Mouse (Mus musculus): ENCODE results near the gene Bend6. TPM values are rescaled to one million over a fixed set of nuclear protein-coding genes. Genes with fewer than 3 reads are reported as not detected.
"Not testable (repeated sequence)": the region's sequence is repeated elsewhere in the genome, so short reads cannot be mapped to it uniquely, and the experiment has no call there.

The Bend6 gene
- polyA plus RNA-seq, 1 experiment = 2.1 TPM

GRCm38 (mm10) chr1:33906927-33907326, 689 bp downstream of the Bend6 start:
- DNase-seq (ENCODE audit: low spot score) = no peak

- DNase-seq (ENCODE audit: low spot score) = no peak
Measured at GRCm38 (mm10) chr1:33906216-33906615, 1.4 kb downstream of the Bend6 start.

GRCm38 (mm10) chr1:33903587-33903986, 4.0 kb downstream of the Bend6 start:
- DNase-seq (ENCODE audit: low spot score) = no peak

GRCm38 (mm10) chr1:33900175-33900574, 7.4 kb downstream of the Bend6 start:
- no peak for DNase-seq (ENCODE audit: low spot score)

- no peak for DNase-seq (ENCODE audit: low spot score)
Measured at GRCm38 (mm10) chr1:33898373-33898772, 9.2 kb downstream of the Bend6 start.

GRCm38 (mm10) chr1:33897426-33897825, 10.2 kb downstream of the Bend6 start:
- DNase-seq (ENCODE audit: low spot score) = no peak

GRCm38 (mm10) chr1:33896666-33897065, 10.9 kb downstream of the Bend6 start:
- DNase-seq (ENCODE audit: low spot score) = no peak

- DNase-seq (ENCODE audit: low spot score) = no peak
Measured at GRCm38 (mm10) chr1:33896116-33896515, 11.5 kb downstream of the Bend6 start.

- DNase-seq (ENCODE audit: low spot score) = no peak
Measured at GRCm38 (mm10) chr1:33892784-33893183, 14.8 kb downstream of the Bend6 start.

GRCm38 (mm10) chr1:33883102-33883839, 24.3 kb downstream of the Bend6 start:
- peak; percentile 22 for DNase-seq (ENCODE audit: low spot score)

- no peak for DNase-seq (ENCODE audit: low spot score)
Measured at GRCm38 (mm10) chr1:33878170-33878569, 29.4 kb downstream of the Bend6 start.

- DNase-seq (ENCODE audit: low spot score) = no peak
Measured at GRCm38 (mm10) chr1:33876416-33876815, 31.2 kb downstream of the Bend6 start.

- DNase-seq (ENCODE audit: low spot score) = no peak
Measured at GRCm38 (mm10) chr1:33875691-33876090, 31.9 kb downstream of the Bend6 start.

GRCm38 (mm10) chr1:33873561-33873960, 34.1 kb downstream of the Bend6 start:
- DNase-seq (ENCODE audit: low spot score) = no peak

GRCm38 (mm10) chr1:33869437-33869836, 38.2 kb downstream of the Bend6 start:
- no peak for DNase-seq (ENCODE audit: low spot score)

GRCm38 (mm10) chr1:33869031-33869430, 38.6 kb downstream of the Bend6 start:
- no peak for DNase-seq (ENCODE audit: low spot score)

- DNase-seq (ENCODE audit: low spot score) = no peak
Measured at GRCm38 (mm10) chr1:33846807-33847206, 60.8 kb downstream of the Bend6 start.

GRCm38 (mm10) chr1:33843823-33844222, 63.8 kb downstream of the Bend6 start:
- no peak for DNase-seq (ENCODE audit: low spot score)

- DNase-seq (ENCODE audit: low spot score) = not testable (repeated sequence)
Measured at GRCm38 (mm10) chr1:33838952-33839351, 68.7 kb downstream of the Bend6 start.

GRCm38 (mm10) chr1:33830586-33830985, 77.0 kb downstream of the Bend6 start:
- no peak for DNase-seq (ENCODE audit: low spot score)

GRCm38 (mm10) chr1:33817931-33818330, 89.7 kb downstream of the Bend6 start:
- no peak for DNase-seq (ENCODE audit: low spot score)

- peak; percentile 85 for DNase-seq (ENCODE audit: low spot score)
Measured at GRCm38 (mm10) chr1:33813868-33814794, 93.5 kb downstream of the Bend6 start, which contains the start of gene Zfp451. Zfp451 (minus strand) TSS chr1:33814595.

GRCm38 (mm10) chr1:33813495-33813867, 94.1 kb downstream of the Bend6 start:
- DNase-seq (ENCODE audit: low spot score) = no peak
